Mouse (Mus musculus) embryonic facial prominence, embryonic 11.5 days (tissue): ENCODE measurements around the gene Shox2. TPM values are rescaled to one million over a fixed set of nuclear protein-coding genes. Genes with fewer than 3 reads are reported as not detected.

Experiments used
- ATAC-seq: fragments of 200-750 bp; cut with Nextera tagmentation; replicated peaks from 2 replicates; pipeline ENCODE4 v1.8.0; 2017; ENCODE audit warnings: low read depth; ENCODE audit not compliant: insufficient number of reproducible peaks, low FRiP score, low TSS enrichment
- DNase-seq: peaks from one replicate; pipeline ENCODE4 v3.0.0-alpha.2; 2015; ENCODE audit warnings: low spot score
- H3K27ac ChIP-seq: fragments of 300-500 bp; sonication (generic); replicated peaks from 2 replicates; pipeline ENCODE4 v1.5.1; 2014; ENCODE audit warnings: mild to moderate bottlenecking, low read depth, low read length, control low read depth
- H3K27me3 ChIP-seq: fragments of 300-500 bp; sonication (generic); 2 replicates; pipeline ENCODE4 v1.6.1; 2014; ENCODE audit warnings: mild to moderate bottlenecking, low read length, moderate library complexity, mixed read lengths; ENCODE audit not compliant: control insufficient read depth, insufficient read depth
- H3K36me3 ChIP-seq: fragments of 300-500 bp; sonication (generic); replicated peaks from 2 replicates; pipeline ENCODE4 v1.6.1; 2014; ENCODE audit warnings: low read depth, mild to moderate bottlenecking, low read length, moderate library complexity, mixed read lengths; ENCODE audit not compliant: control insufficient read depth, insufficient read depth
- H3K4me1 ChIP-seq: fragments of 300-500 bp; sonication (generic); 2 replicates; pipeline ENCODE4 v1.6.1; 2014; ENCODE audit warnings: low read length, mixed read lengths; ENCODE audit not compliant: control insufficient read depth, insufficient read depth
- H3K4me2 ChIP-seq: fragments of 300-500 bp; sonication (generic); 2 replicates; pipeline ENCODE4 v1.6.1; 2014; ENCODE audit warnings: low read depth, mild to moderate bottlenecking, control low read depth, low read length, moderate library complexity
- H3K4me3 ChIP-seq: fragments of 300-500 bp; sonication (generic); 2 replicates; pipeline ENCODE4 v1.5.1; 2014; ENCODE audit warnings: low read depth, low read length, control low read depth
- H3K9ac ChIP-seq: fragments of 300-500 bp; sonication (generic); replicated peaks from 2 replicates; pipeline ENCODE4 v1.6.1; 2014; ENCODE audit warnings: mild to moderate bottlenecking, control low read depth, low read length
- H3K9me3 ChIP-seq: fragments of 300-500 bp; sonication (generic); replicated peaks from 2 replicates; pipeline ENCODE4 v1.6.1; 2016; ENCODE audit warnings: mild to moderate bottlenecking, low read length, inconsistent platforms, mixed read lengths; ENCODE audit not compliant: control insufficient read depth
- WGBS: fragments of 180-500 bp; shearing (Covaris S2); extraction: QIAGEN DNeasy Blood & Tissue Kit; methylation state at CpG from one replicate; pipeline ENCODE4 v1.1.7; 2014; 5-methylcytosine and 5-hydroxymethylcytosine counted together
- polyA plus RNA-seq: library from polyadenylated mRNA; unstranded; fragments of >200 nt; fragmentation: Nextera tagmentation; extraction: Ambion mirVana; gene quantifications from 2 replicates; pipeline ENCODE4 v1.2.1, GENCODE M21; 2014

Shox2 gene
- polyA plus RNA-seq, result 19.3 and 20.7 TPM in 2 replicates

DNA sequence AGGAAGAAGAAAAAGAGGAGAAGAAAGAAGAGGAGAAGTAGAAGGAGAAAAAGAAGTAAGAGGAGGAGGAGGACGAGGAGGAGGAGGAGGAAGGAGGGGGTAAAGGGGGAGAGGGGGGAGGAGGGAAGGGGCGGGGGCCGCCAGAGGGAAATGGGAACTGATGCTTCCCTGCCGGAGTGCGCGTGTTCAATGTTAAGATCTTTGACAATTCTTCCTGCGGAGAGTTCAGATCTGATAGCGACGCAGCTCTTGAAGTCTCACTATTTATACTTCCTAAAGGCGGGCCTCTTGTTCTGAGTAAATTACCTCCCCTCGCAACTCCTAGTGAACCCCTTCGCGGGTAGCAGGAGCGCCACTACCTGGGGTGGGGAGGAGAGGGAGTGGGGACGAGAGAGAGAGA is at the start of gene Shox2:
Gene Shox2, minus strand, starts transcription at position 66 of the 400 bp plus-strand sequence.
- peak within 1 kb of the TSS; percentile 72 for H3K27ac ChIP-seq
- H3K4me1 ChIP-seq, result no peaks in the 10 kb centered on the region; the same call in 1 of the 2 replicates
- H3K4me2 ChIP-seq, result peak within 1 kb of the TSS; percentile 68
- peak within 1 kb of the TSS; percentile 56 for H3K4me3 ChIP-seq
- peak within 1 kb of the TSS; percentile 54 for H3K9ac ChIP-seq
- H3K36me3 ChIP-seq, result no peaks in the 10 kb centered on the region
- H3K9me3 ChIP-seq, result no peaks in the 10 kb centered on the region
- H3K27me3 ChIP-seq, result peaks cover 7% of the 10 kb centered on the region
- ATAC-seq (no peak), DNase-seq (no peak)
- WGBS, result under 1% methylated on average over 13 of the region's 15 CpGs

- ATAC-seq, result no peak
- Histone ChIP-seq H3K27ac (no peak overlapping the region), H3K9me3 (no peaks in the 10 kb centered on the region), H3K27me3 (no peaks in the 10 kb centered on the region), H3K9ac (no peak overlapping the region), H3K4me3 (no peak overlapping the region), H3K4me2 (no peak overlapping the region), H3K4me1 (no peaks in the 10 kb centered on the region), H3K36me3 (no peaks in the 10 kb centered on the region)
- no peak for DNase-seq
- WGBS, result 100% methylated on average over 1 of the region's 1 CpGs
Observed at GRCm38 (mm10) chr3:66996820-66997219, 15.2 kb upstream of the Shox2 start.

DNA sequence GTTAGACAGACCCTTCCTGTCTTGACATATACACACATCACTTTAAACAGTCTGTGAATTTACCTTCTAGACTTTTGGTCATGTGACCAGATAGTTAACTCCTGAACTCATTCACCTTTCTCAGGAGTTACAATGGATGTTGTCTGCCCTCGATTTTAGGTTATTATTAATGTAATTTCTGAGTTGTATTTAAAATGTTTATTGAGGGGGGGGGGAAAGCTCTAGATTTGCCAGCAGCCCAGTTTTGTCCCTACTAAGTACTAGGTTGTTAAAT is 4.7 kb upstream of the Shox2 start:
- WGBS, result 0% methylated on average over 1 of the region's 1 CpGs
- Histone ChIP-seq H3K4me1 (no peaks in the 10 kb centered on the region; the same call in 1 of the 2 replicates), H3K27ac (no peak overlapping the region), H3K9me3 (no peaks in the 10 kb centered on the region), H3K4me3 (peak overlapping the region; percentile 74), H3K9ac (peak overlapping the region; percentile 75), H3K4me2 (peak overlapping the region; percentile 70), H3K36me3 (no peaks in the 10 kb centered on the region), H3K27me3 (peaks cover 4% of the 10 kb centered on the region; the same call in 1 of the 2 replicates)
- ATAC-seq (no peak), DNase-seq (no peak)

DNA sequence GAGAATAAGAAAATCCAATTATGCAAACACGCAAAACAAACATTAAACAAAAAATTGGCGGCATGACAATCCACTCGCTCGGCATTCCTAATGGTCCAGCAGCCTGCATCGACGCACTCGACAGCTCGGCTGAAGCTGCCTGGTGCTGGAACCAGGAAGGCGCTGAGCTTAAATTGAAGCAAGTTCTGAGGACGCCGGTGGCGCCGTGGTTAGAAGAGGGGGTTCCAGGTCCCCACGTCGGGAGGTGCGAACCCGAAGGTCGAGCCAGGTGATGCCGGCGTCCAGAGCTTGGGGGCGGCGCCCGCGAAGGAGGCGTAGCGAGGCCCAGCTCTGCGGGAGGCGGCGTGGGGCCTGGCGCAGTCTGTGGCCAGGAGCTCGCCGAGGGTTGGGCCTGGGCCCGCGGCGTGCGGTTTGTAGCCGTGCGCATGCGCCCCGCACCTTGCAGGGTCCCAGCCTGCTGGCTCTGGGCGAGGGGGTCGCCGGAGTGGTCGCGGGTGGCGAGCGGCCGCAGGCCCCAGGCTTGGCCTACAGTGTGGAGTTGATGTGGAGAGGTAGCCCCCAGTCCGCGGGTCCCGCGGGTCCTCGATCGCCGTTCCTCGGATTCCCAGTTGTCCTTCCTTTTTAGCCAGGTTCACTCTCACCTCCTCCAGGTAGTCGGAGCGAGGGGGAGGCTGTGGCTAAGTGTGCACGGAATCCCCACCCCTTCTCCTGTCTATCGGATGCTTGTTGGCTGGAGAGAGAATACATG is 4.1 kb upstream of the Shox2 start:
- Histone ChIP-seq H3K9ac (peak overlapping the region; percentile 75), H3K36me3 (no peaks in the 10 kb centered on the region), H3K4me2 (peak overlapping the region; percentile 70), H3K27ac (no peak overlapping the region), H3K4me1 (no peaks in the 10 kb centered on the region; the same call in 1 of the 2 replicates), H3K9me3 (no peaks in the 10 kb centered on the region), H3K4me3 (peak overlapping the region; percentile 74), H3K27me3 (peaks cover 4% of the 10 kb centered on the region; the same call in 1 of the 2 replicates)
- peak; percentile 95 for ATAC-seq
- under 1% methylated on average over 60 of the region's 60 CpGs for WGBS
- peak; percentile 92 for DNase-seq

DNA sequence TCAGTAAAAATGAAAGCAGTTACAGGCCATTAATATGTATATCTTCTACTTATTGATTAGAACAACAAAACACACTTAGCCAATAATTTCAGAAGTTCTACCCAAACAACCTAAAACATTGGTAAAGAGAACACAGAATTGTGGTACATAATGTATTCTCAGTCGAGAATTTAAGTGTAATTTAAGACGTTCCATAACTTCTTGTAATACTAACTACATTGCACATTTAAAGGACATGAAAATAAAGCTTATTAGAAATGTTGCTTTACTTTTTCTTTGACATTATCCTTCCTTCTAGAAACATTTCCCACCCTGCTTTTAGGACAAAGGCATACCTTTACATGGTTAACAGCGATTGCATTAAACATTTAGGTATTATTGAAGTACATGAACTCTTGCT is 1.9 kb upstream of the Shox2 start:
- ATAC-seq (no peak), DNase-seq (no peak)
- Histone ChIP-seq H3K4me3 (no peak overlapping the region), H3K4me2 (no peak overlapping the region), H3K27me3 (peaks cover 4% of the 10 kb centered on the region), H3K9ac (no peak overlapping the region), H3K36me3 (no peaks in the 10 kb centered on the region), H3K4me1 (no peaks in the 10 kb centered on the region; the same call in 1 of the 2 replicates), H3K9me3 (no peaks in the 10 kb centered on the region), H3K27ac (no peak overlapping the region)
- 13% methylated on average over 3 of the region's 3 CpGs for WGBS

GRCm38 (mm10) chr3:66982181-66982911 is 775 bp upstream of the Shox2 start:
- peak overlapping the region; percentile 37; the same call in 1 of the 2 replicates for H3K9ac ChIP-seq
- H3K27me3 ChIP-seq, result peaks cover 7% of the 10 kb centered on the region

DNA sequence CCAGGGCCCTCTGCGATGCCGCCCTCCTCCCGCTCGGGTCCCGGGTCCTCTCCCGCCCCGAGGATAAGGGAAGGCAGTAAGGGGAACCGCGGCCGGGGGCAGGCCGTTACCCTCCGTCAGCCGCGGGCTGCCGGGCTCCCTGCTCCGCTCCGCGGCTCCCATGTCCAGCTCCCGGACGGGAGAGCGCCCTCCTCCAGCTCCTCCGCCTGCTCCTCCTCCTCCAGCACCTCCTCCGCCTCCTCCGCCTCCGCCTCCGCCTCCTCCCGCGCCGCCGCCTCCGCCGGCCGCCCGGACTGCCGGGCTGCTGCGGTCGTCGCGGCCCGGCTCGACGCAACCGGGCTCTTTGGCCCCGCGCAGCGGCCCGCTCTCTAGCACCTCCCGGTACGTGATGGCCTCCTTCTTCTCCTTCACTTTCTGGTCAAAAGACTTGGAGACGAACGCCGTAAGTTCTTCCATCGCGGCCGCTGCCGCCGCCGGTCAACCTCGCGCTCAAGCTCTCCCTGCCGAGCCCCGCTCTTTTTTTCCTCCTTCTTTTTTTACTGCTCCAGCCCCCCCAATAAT is 390 bp downstream of the Shox2 start, which contains the start of gene Rsrc1:
Gene Rsrc1, plus strand, starts transcription at position 290 of the 561 bp plus-strand sequence.
- Histone ChIP-seq H3K9ac (peak within 1 kb of the TSS; percentile 54), H3K4me3 (peak within 1 kb of the TSS; percentile 56), H3K27ac (peak within 1 kb of the TSS; percentile 72), H3K36me3 (no peaks in the 10 kb centered on the region), H3K9me3 (no peaks in the 10 kb centered on the region), H3K27me3 (peaks cover 7% of the 10 kb centered on the region), H3K4me1 (no peaks in the 10 kb centered on the region; the same call in 1 of the 2 replicates), H3K4me2 (peak within 1 kb of the TSS; percentile 68)
- WGBS, result under 1% methylated on average over 33 of the region's 62 CpGs
- ATAC-seq, result peak; percentile 27; the same call in 1 of the 2 replicates
- DNase-seq, result peak; percentile 68

More at GRCm38 (mm10) chr3:66982181-66982911, 775 bp upstream of the Shox2 start:
- Histone ChIP-seq H3K4me3 (peak overlapping the region; percentile 56), H3K4me2 (peak overlapping the region; percentile 68), H3K4me1 (no peaks in the 10 kb centered on the region; the same call in 1 of the 2 replicates), H3K9me3 (no peaks in the 10 kb centered on the region), H3K36me3 (no peaks in the 10 kb centered on the region), H3K27ac (no peak overlapping the region)
- no peak for ATAC-seq
- under 1% methylated on average over 29 of the region's 29 CpGs for WGBS
- no peak for DNase-seq
